Mouse (Mus musculus) adrenal gland, postnatal 4 days (tissue): Measurements from ENCODE around the gene C77080. TPM values are rescaled to one million over a fixed set of nuclear protein-coding genes. Genes with fewer than 3 reads are reported as not detected.

Experiments used
- DNase-seq, 2 experiments: peaks; one replicate each; pipeline ENCODE4 v3.0.0; 2021 to 2022; ENCODE audit warnings: low spot score in 2 of 2, mixed read lengths in 2 of 2
- total RNA-seq, 2 experiments: library from RNA; stranded (reverse); gene quantifications; 2 replicates each; pipeline ENCODE4 v1.2.3; 2021

Gene C77080
- total RNA-seq, 2 experiments from 2014 or later = 15.7 to 21.0 TPM

DNA sequence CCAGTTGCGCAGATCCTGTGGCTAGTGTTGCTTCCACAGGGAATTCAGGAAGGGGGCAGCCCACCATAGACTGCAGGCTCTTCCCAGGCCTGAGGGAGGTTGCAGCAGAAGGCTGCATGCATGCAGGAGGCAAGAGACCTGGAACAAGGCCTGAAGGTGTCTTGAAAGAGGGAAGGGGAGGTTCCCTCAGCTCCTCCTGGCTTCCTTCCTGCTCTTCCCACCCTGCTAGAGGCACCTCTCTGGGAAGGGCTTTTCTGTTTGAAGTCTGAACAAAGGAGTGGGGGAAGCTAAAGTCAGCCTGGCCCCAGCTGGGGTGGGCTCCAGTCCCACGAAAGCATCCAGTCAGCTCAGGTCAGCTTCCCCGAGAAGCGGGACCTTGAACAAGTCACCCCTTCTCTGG, 18.9 kb downstream of the C77080 start:
- DNase-seq = no peak

DNA sequence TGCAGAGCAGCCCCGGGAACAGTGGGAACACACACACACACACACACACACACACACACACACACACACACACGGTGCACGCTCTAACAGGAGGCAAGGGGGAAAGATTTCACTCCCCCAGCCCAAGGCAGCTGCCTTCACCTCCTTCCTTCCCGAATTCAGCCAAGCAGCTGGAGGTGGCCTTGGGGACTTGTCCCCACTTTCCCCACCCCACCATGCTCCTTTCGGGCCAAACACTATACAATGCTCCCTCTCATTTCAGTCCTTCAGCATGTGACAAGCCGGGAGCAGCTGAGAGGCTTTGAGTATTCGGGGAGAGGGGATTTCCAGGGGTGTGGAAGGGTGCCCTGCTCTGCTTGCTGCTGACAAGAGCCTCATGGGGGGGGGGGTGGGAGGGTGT, 19.3 kb downstream of the C77080 start:
- DNase-seq = no peak

- DNase-seq = peak in 1 of 2 experiments; percentile 49
These were observed 22.1 kb downstream of the C77080 start for GRCm38 (mm10) chr4:129239075-129239474.

DNA sequence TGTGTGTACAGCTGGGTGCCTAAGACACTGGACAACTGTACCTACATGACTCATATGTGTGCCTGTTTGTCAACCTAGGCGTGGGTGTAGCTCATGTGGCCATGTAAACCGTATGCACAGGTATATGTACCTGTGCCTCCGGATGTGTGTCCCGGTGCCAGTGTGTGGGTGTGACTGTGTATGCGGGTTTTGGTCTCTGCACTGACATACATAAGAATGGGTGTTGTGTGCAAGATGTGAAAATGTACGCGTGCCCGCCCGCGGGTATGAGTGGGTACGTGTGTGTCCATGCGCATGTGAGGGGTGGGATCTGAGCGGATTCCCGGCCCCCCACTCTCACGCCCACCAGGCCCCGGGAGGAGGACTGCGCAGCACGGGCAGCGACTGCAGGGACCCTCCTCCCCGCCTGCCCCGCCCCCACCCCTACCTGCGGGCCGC, 22.6 kb downstream of the C77080 start:
- no peak for DNase-seq

- DNase-seq = no peak
These were observed 23.3 kb downstream of the C77080 start for GRCm38 (mm10) chr4:129237843-129238441.

DNA sequence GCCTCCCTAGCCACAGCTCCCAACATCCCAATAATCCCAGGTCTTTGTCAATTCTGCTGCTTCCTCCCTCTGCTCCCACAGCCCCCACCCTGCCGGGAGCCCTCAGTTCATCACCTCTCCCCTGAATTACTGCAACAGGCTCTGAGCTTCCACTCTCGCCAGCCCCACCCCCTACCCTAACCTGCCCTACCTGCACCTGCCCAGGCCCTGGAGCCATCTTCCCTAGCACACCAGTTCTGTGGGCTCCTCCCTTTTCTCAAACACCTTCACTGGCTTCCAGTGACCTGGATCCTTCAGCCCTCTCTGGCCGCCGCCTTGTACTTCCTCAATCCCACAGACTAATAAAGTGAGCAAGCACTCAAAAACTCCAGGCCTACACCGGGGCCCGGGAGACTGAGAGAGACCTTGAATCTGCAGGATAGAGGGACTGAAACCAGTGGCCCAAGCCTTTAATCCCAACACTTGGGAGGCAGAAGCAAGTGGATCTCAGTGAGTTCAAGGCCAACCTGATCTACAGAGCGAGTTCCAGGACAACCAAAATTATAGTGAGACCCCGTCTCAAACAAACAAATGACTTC, 24.9 kb downstream of the C77080 start:
- no peak for DNase-seq

- no peak for DNase-seq
These were observed 26.1 kb downstream of the C77080 start for GRCm38 (mm10) chr4:129235147-129235546.

GRCm38 (mm10) chr4:129234488-129234887, 26.7 kb downstream of the C77080 start:
- DNase-seq = no peak

- no peak for DNase-seq
These were observed 28.4 kb downstream of the C77080 start for GRCm38 (mm10) chr4:129232561-129233360.

- DNase-seq = no peak
These were observed 29.4 kb downstream of the C77080 start for GRCm38 (mm10) chr4:129231594-129232450.

DNA sequence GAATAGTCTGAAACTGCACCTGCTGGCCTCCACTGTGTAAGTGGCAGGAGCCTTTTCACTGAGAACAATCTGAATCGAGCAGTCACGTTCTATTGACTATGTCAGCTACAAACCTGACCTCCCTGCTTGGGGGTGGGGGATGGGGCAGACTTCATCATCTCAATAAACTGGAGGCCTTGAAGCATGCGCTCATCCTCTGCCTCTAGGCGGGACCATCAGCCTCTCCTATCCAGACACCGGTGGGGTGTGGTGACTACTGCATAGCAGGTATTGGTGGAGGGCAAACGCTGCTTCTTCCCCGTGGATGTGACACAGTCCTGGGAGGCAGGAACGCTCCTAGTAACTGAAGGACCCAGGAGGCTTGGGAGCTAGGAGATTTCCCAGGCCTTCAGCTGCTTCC, 30.3 kb downstream of the C77080 start:
- DNase-seq = no peak

GRCm38 (mm10) chr4:129227985-129228381, 33.2 kb downstream of the C77080 start:
- no peak for DNase-seq

GRCm38 (mm10) chr4:129227170-129227984, 33.8 kb downstream of the C77080 start:
- DNase-seq = no peak

- no peak for DNase-seq
These were observed 34.7 kb downstream of the C77080 start for GRCm38 (mm10) chr4:129226441-129226963.

DNA sequence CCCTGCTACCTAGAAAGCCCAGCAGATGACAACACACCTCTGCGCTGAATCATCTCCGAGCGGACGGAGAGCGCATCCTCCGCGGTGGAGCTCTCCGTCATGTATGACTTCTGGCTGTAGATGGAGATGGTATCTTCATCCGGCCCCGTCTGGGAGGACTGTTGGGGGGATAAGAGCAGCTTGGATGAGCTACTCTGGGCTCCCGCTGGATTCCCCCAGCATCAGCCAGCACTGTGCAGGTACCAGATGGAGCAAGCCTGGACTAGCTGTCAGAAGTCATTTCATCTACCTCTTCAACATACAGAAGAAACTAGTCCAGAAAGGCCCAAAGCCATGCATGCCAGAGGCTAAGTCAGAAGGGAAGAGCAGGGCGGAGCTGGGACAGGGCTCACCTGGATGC, 35.9 kb downstream of the C77080 start:
- no peak for DNase-seq

GRCm38 (mm10) chr4:129223421-129224281, 37.6 kb downstream of the C77080 start:
- DNase-seq = no peak

- no peak for DNase-seq
These were observed 38.9 kb downstream of the C77080 start for GRCm38 (mm10) chr4:129222019-129222925.
